Mouse (Mus musculus) bone marrow macrophage, adult 2 months (primary cell): Measurements from ENCODE around the gene Gm29609.

Source experiments
- CTCF ChIP-seq: IDR thresholded peaks from 2 replicates; pipeline ENCODE4 v1.5.1; 2012; ENCODE audit warnings: low read depth, mild to moderate bottlenecking, low read length, moderate library complexity
- POLR2A ChIP-seq: IDR thresholded peaks from 2 replicates; pipeline ENCODE4 v1.6.1; 2012; ENCODE audit warnings: mild to moderate bottlenecking, low read depth, low read length, borderline replicate concordance

DNA sequence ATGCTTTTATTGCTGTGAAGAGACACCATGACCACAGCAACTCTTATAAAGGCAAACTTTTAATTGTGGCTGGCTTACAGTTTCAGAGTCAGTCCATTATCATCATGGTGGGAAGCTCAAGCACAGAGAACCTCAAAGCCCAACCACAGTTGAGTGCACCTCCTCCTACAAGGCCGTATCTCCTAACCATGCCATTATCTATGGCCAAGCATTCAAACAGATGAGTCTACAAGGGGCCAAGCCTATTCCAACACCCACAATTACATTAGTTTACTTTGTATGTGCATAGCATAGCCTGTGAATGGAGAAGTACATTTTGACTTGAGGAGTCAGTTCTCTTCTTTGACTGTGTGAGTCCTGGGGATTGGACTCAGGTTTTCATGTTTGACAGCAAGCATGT is 14.8 kb downstream of the Gm29609 start:
- no peak for TF ChIP-seq POLR2A
- TF ChIP-seq CTCF, result no peak
